Mouse (Mus musculus) E14TG2a.4 (cell line): Measurements from ENCODE around the gene Cdhr2.

Experiments
- H3K27me3 ChIP-seq: 2 replicates; pipeline ENCODE4 v1.6.1; 2014; ENCODE audit warnings: low read length, control low read depth; ENCODE audit not compliant: insufficient read depth
- H3K36me3 ChIP-seq: 2 replicates; pipeline ENCODE4 v1.6.1; 2014; ENCODE audit warnings: low read length, control low read depth; ENCODE audit not compliant: insufficient read depth
- H3K4me1 ChIP-seq: replicated peaks from 2 replicates; pipeline ENCODE4 v1.6.1; 2014; ENCODE audit warnings: low read depth, low read length, control low read depth
- H3K4me3 ChIP-seq: replicated peaks from 2 replicates; pipeline ENCODE4 v1.5.1; 2014; ENCODE audit warnings: mild to moderate bottlenecking, low read length
- H3K9me3 ChIP-seq: 2 replicates; pipeline ENCODE4 v1.6.1; 2014; ENCODE audit warnings: low read length, control low read depth
- CTCF ChIP-seq: conservative IDR thresholded peaks from 2 replicates; pipeline ENCODE4 v1.5.1; 2014; ENCODE audit warnings: low read length
- NANOG ChIP-seq: IDR thresholded peaks from 2 replicates; pipeline ENCODE4 v1.6.1; 2014; ENCODE audit warnings: borderline replicate concordance, low read length, mixed read lengths
- POU5F1 ChIP-seq: IDR thresholded peaks from 2 replicates; pipeline ENCODE4 v1.6.1; 2014; ENCODE audit warnings: low read length, borderline replicate concordance

Cdhr2 gene

GRCm38 (mm10) chr13:54687575-54688424, 13.5 kb upstream of the Cdhr2 start:
- H3K27me3 ChIP-seq, result no peaks in the 10 kb centered on the region
- peaks cover 82% of the 10 kb centered on the region for H3K4me1 ChIP-seq
- H3K4me3 ChIP-seq, result peak overlapping the region; percentile 98
- no peak for TF ChIP-seq POU5F1
- no peak for TF ChIP-seq NANOG
- TF ChIP-seq CTCF, result no peak
- H3K36me3 ChIP-seq, result peaks cover 61% of the 10 kb centered on the region
- H3K9me3 ChIP-seq, result no peaks in the 10 kb centered on the region

GRCm38 (mm10) chr13:54690151-54690740, 11.0 kb upstream of the Cdhr2 start:
- peaks cover 68% of the 10 kb centered on the region for H3K4me1 ChIP-seq
- TF ChIP-seq CTCF (no peak), POU5F1 (no peak), NANOG (no peak)
- H3K9me3 ChIP-seq, result no peaks in the 10 kb centered on the region
- H3K4me3 ChIP-seq, result no peak overlapping the region
- H3K36me3 ChIP-seq, result peaks cover 36% of the 10 kb centered on the region
- no peaks in the 10 kb centered on the region for H3K27me3 ChIP-seq

- Histone ChIP-seq H3K36me3 (peaks cover 26% of the 10 kb centered on the region), H3K4me3 (peak overlapping the region; percentile 100), H3K4me1 (peaks cover 64% of the 10 kb centered on the region), H3K9me3 (no peaks in the 10 kb centered on the region), H3K27me3 (no peaks in the 10 kb centered on the region)
- TF ChIP-seq NANOG (no peak), POU5F1 (no peak), CTCF (no peak)
These were observed 9.5 kb upstream of the Cdhr2 start for GRCm38 (mm10) chr13:54691737-54692136.

GRCm38 (mm10) chr13:54692711-54693557, 8.3 kb upstream of the Cdhr2 start:
- H3K36me3 ChIP-seq, result peaks cover 26% of the 10 kb centered on the region
- H3K4me3 ChIP-seq, result peak overlapping the region; percentile 100
- no peaks in the 10 kb centered on the region for H3K27me3 ChIP-seq
- peaks cover 64% of the 10 kb centered on the region for H3K4me1 ChIP-seq
- TF ChIP-seq CTCF, result no peak
- TF ChIP-seq POU5F1, result no peak
- no peak for TF ChIP-seq NANOG
- H3K9me3 ChIP-seq, result no peaks in the 10 kb centered on the region

GRCm38 (mm10) chr13:54693558-54694347, 7.5 kb upstream of the Cdhr2 start, which contains the start of gene Rnf44:
TSS of gene Rnf44 (minus strand) at chr13:54693907.
- Histone ChIP-seq H3K9me3 (no peaks in the 10 kb centered on the region), H3K4me3 (peak within 1 kb of the TSS; percentile 100), H3K36me3 (peaks cover 26% of the 10 kb centered on the region), H3K4me1 (peaks cover 59% of the 10 kb centered on the region), H3K27me3 (no peaks in the 10 kb centered on the region)
- no peak for TF ChIP-seq POU5F1
- TF ChIP-seq CTCF, result no peak

- Histone ChIP-seq H3K4me3 (peak overlapping the region; percentile 100), H3K4me1 (peaks cover 52% of the 10 kb centered on the region), H3K9me3 (no peaks in the 10 kb centered on the region), H3K36me3 (peaks cover 26% of the 10 kb centered on the region), H3K27me3 (no peaks in the 10 kb centered on the region)
- TF ChIP-seq POU5F1 (no peak), CTCF (no peak), NANOG (no peak)
These were observed 6.8 kb upstream of the Cdhr2 start for GRCm38 (mm10) chr13:54694348-54695060.

GRCm38 (mm10) chr13:54695479-54696230, 5.6 kb upstream of the Cdhr2 start:
- no peak for TF ChIP-seq CTCF
- no peak for TF ChIP-seq NANOG
- TF ChIP-seq POU5F1, result no peak
- peaks cover 18% of the 10 kb centered on the region for H3K36me3 ChIP-seq
- H3K27me3 ChIP-seq, result no peaks in the 10 kb centered on the region
- H3K4me1 ChIP-seq, result peaks cover 40% of the 10 kb centered on the region
- no peaks in the 10 kb centered on the region for H3K9me3 ChIP-seq
- no peak overlapping the region for H3K4me3 ChIP-seq
